Mouse (Mus musculus): ENCODE measurements around the gene 4930442H23Rik. TPM values are rescaled to one million over a fixed set of nuclear protein-coding genes. Genes with fewer than 3 reads are reported as not detected.
"Not testable (repeated sequence)": the region's sequence is repeated elsewhere in the genome, so short reads cannot be mapped to it uniquely, and the experiment has no call there.

4930442H23Rik gene
- polyA plus RNA-seq, 1 experiment from 2014 or later, result 0.07 TPM

DNA sequence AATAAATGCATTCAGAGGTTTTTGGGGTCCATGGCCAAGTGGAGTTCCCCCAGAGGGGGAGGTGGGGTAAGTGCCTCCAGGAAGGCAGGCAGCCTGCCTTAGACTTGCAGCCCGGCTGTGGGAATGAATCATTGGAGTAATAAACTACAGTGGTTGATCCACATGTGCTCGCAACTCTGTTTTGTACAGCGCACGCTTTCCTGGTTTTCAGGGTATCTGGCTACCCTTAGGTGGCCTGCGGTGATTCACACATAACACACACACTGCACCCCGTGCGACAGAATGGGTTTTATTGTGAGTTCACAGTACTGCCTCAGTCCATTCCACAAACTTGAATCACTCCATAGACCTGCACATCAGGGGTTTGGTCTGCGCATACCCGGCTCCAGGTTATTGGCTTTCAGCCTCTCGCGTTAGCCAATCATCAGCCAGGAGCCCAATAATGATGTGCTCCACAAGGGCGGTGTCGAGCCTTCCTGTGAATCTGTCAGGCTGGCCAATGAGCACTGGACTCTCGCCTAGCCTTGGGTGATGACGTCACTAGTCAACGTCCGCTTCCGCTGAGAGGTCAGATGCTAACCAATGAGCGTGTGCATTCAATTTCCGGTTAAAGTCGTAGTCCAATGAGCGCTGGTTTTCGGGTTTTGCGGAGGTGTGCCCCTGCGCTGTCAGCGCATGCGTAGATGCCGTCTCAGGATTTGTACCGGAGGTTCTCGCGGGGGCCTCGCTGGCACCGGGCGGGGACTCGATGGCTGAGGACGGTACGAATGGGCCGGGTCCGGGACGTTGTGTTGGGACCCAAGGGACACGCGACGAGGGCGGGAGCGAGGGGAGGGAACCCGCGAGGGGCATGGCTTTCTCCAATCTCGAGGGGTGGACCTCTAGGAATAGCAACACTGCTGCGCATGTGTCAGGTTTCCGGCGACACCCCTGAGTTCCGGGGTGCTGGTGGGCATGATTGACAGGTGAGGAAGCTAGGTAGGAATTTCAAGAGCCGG is 1.0 kb downstream of the 4930442H23Rik start, which contains the start of gene Dapk3:
Dapk3 (plus strand) TSS at position 670 of the 998 bp plus-strand sequence.
- peak; percentile 97 for DNase-seq (ENCODE audit: low spot score)
- Histone ChIP-seq H3K36me3 (ENCODE audit: control insufficient read depth, insufficient read depth, low read length) (peaks cover 44% of the 10 kb centered on the region), H3K4me3 (ENCODE audit: low read depth, low read length) (peak within 1 kb of the TSS; percentile 58), H3K4me2 (replicated peaks; ENCODE audit: low read depth) (peak within 1 kb of the TSS; percentile 64), H3K27ac (replicated peaks) (peak within 1 kb of the TSS; percentile 94), H3K4me1 (replicated peaks; ENCODE audit: control insufficient read depth, insufficient read depth) (peaks cover 8% of the 10 kb centered on the region; the same call in 1 of the 2 replicates), H3K27me3 (ENCODE audit: control insufficient read depth, insufficient read depth, low read length) (no peaks in the 10 kb centered on the region), H3K9ac (ENCODE audit: low read length) (peak within 1 kb of the TSS; percentile 70), H3K9me3 (ENCODE audit: control insufficient read depth, low read length) (no peaks in the 10 kb centered on the region)
- TF ChIP-seq CTCF (IDR thresholded peaks at IDR 0.05; ENCODE audit: low read depth) (no peak), EP300 (optimal IDR thresholded peaks at IDR 0.05) (peak; percentile 46)
- 4% methylated on average over 53 of the region's 53 CpGs for WGBS
- ATAC-seq (ENCODE audit: low FRiP score, low TSS enrichment), result peak; percentile 92

DNA sequence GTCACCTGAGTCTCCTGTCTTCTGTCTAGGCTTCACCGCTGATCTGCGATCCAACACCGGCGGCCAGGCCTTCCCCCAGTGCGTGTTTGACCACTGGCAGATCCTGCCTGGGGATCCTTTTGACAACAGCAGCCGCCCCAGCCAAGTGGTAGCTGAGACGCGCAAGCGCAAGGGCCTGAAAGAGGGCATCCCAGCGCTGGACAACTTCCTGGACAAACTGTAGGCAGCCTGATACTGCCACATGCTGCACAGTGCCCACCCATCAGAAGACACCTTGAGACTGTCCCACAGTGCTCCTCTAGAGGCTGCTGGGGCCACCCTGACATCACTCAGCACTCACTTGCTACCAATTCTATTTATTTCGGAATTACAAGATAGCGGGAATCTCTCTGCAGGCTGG is 1.8 kb downstream of the 4930442H23Rik start:
- not testable (repeated sequence) for H3K4me1 ChIP-seq (replicated peaks; ENCODE audit: control insufficient read depth, insufficient read depth); H3K9me3 ChIP-seq (ENCODE audit: control insufficient read depth, low read length); ATAC-seq (ENCODE audit: low FRiP score, low TSS enrichment); H3K27me3 ChIP-seq (ENCODE audit: control insufficient read depth, insufficient read depth, low read length); H3K4me2 ChIP-seq (replicated peaks; ENCODE audit: low read depth); H3K9ac ChIP-seq (ENCODE audit: low read length); H3K4me3 ChIP-seq (ENCODE audit: low read depth, low read length); DNase-seq (ENCODE audit: low spot score)
- WGBS, result 79% methylated on average over 12 of the region's 12 CpGs
- Histone ChIP-seq H3K36me3 (ENCODE audit: control insufficient read depth, insufficient read depth, low read length) (peaks cover 44% of the 10 kb centered on the region), H3K27ac (replicated peaks) (peak overlapping the region; percentile 71; the same call in 1 of the 2 replicates)

DNA sequence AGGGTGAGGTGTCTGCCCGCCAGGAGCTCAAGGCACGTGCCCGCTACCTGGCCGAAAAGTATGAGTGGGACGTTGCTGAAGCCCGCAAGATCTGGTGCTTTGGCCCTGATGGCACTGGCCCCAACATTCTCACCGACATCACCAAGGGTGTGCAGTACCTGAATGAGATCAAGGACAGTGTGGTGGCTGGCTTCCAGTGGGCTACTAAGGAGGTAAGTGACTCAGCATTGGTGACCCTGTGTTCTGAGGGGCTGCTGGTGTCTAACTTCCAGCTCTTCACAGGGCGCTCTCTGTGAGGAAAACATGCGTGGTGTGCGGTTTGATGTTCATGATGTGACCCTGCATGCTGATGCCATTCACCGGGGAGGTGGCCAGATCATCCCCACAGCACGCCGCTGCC is 2.7 kb downstream of the 4930442H23Rik start:
- ATAC-seq (ENCODE audit: low FRiP score, low TSS enrichment), result no peak
- 90% methylated on average over 13 of the region's 13 CpGs for WGBS
- Histone ChIP-seq H3K27ac (replicated peaks) (no peak overlapping the region), H3K4me2 (replicated peaks; ENCODE audit: low read depth) (no peak overlapping the region), H3K9me3 (ENCODE audit: control insufficient read depth, low read length) (no peaks in the 10 kb centered on the region), H3K36me3 (ENCODE audit: control insufficient read depth, insufficient read depth, low read length) (peaks cover 41% of the 10 kb centered on the region), H3K9ac (ENCODE audit: low read length) (no peak overlapping the region), H3K4me1 (replicated peaks; ENCODE audit: control insufficient read depth, insufficient read depth) (peaks cover 8% of the 10 kb centered on the region; the same call in 1 of the 2 replicates), H3K27me3 (ENCODE audit: control insufficient read depth, insufficient read depth, low read length) (no peaks in the 10 kb centered on the region), H3K4me3 (ENCODE audit: low read depth, low read length) (no peak overlapping the region)
- DNase-seq (ENCODE audit: low spot score), result no peak
- TF ChIP-seq EP300 (optimal IDR thresholded peaks at IDR 0.05) (no peak), CTCF (IDR thresholded peaks at IDR 0.05; ENCODE audit: low read depth) (no peak)

DNA sequence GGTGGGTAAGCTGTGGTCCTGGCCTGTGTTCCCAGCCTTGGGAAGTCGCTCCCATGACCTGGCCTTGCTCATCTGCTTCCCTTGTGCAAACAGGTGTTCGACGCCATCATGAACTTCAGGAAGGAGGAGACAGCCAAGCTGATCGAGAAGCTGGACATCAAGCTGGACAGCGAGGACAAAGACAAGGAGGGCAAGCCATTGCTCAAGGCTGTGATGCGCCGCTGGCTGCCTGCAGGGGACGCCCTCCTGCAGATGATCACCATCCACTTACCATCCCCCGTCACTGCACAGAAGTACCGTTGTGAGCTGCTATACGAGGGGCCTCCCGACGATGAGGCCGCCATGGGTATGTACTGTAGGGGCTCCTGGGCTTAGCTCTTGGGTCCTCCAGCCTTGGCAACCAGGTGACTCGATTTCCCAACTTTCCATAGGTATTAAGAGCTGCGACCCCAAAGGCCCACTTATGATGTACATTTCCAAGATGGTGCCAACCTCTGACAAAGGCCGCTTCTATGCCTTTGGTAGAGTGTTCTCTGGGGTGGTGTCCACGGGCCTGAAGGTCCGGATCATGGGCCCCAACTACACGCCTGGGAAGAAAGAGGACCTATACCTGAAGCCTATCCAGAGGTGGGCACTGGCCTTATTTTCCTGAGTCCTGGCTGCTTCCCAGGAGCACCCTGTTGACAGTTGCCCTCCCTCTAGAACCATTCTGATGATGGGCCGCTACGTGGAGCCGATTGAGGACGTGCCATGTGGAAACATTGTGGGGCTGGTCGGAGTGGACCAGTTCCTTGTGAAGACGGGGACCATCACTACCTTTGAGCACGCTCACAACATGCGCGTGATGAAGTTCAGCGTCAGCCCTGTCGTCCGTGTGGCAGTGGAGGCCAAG is 4.0 kb downstream of the 4930442H23Rik start:
- Histone ChIP-seq H3K27ac (replicated peaks) (no peak overlapping the region; the same call in 1 of the 2 replicates), H3K4me3 (ENCODE audit: low read depth, low read length) (no peak overlapping the region), H3K36me3 (ENCODE audit: control insufficient read depth, insufficient read depth, low read length) (peaks cover 41% of the 10 kb centered on the region), H3K9me3 (ENCODE audit: control insufficient read depth, low read length) (no peaks in the 10 kb centered on the region), H3K27me3 (ENCODE audit: control insufficient read depth, insufficient read depth, low read length) (no peaks in the 10 kb centered on the region), H3K9ac (ENCODE audit: low read length) (no peak overlapping the region), H3K4me2 (replicated peaks; ENCODE audit: low read depth) (no peak overlapping the region), H3K4me1 (replicated peaks; ENCODE audit: control insufficient read depth, insufficient read depth) (peaks cover 9% of the 10 kb centered on the region; the same call in 1 of the 2 replicates)
- no peak for ATAC-seq (ENCODE audit: low FRiP score, low TSS enrichment)
- peak; percentile 42 for TF ChIP-seq CTCF (IDR thresholded peaks at IDR 0.05; ENCODE audit: low read depth)
- no peak for TF ChIP-seq EP300 (optimal IDR thresholded peaks at IDR 0.05)
- DNase-seq (ENCODE audit: low spot score), result no peak
- WGBS, result 89% methylated on average over 32 of the region's 32 CpGs

DNA sequence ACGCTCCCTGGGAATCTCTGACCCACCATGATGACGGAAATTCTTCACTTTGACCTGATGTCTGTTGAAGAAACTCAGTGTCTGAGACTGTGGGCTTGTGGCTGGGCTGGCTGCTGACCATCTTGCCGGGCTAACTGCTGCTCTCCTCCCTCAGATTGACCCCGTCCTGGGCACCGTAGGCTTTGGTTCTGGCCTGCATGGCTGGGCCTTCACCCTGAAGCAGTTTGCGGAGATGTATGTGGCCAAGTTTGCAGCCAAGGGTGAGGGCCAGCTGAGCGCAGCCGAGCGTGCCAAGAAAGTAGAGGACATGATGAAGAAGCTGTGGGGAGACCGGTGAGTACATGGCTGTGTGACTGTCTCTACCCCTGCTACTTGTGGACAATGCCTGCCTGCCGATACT is 4.7 kb downstream of the 4930442H23Rik start:
- peaks cover 41% of the 10 kb centered on the region for H3K36me3 ChIP-seq (ENCODE audit: control insufficient read depth, insufficient read depth, low read length)
- H3K4me2 ChIP-seq (replicated peaks; ENCODE audit: low read depth), result no peak overlapping the region
- H3K27me3 ChIP-seq (ENCODE audit: control insufficient read depth, insufficient read depth, low read length), result no peaks in the 10 kb centered on the region
- H3K4me3 ChIP-seq (ENCODE audit: low read depth, low read length), result no peak overlapping the region
- TF ChIP-seq CTCF (IDR thresholded peaks at IDR 0.05; ENCODE audit: low read depth) (no peak), EP300 (optimal IDR thresholded peaks at IDR 0.05) (no peak)
- H3K9me3 ChIP-seq (ENCODE audit: control insufficient read depth, low read length), result no peaks in the 10 kb centered on the region
- no peak overlapping the region for H3K27ac ChIP-seq (replicated peaks)
- ATAC-seq (ENCODE audit: low FRiP score, low TSS enrichment) (no peak), DNase-seq (ENCODE audit: low spot score) (no peak)
- H3K4me1 ChIP-seq (replicated peaks; ENCODE audit: control insufficient read depth, insufficient read depth), result peaks cover 8% of the 10 kb centered on the region; the same call in 1 of the 2 replicates
- no peak overlapping the region; the same call in 1 of the 2 replicates for H3K9ac ChIP-seq (ENCODE audit: low read length)
- 86% methylated on average over 11 of the region's 11 CpGs for WGBS
